43 mouse cellular contexts compared by ENCODE assay signal in the genomic region with DNA sequence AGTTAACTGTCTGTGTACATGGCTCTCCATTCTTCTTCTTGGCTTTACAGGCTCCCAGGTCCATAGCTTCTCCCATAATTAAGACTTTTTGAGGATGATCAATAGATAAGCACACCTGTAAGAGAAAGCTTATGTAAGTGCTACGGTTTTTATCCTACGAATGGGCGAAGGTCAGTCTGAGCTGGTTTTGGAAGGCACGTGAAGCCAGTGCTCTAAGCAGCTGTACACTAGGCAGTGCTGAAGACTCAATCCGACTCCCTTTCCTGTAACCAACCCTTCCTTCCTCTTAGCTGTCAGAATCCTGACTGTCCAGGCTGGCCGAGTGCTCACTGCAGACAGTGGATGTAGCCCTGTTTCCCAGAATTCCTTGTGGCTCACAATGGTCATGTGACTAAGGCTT. TPM values are rescaled to one million over a fixed set of nuclear protein-coding genes. Genes with fewer than 3 reads are reported as not detected.
"Had no signal": no experiment of that assay in that cellular context is flagged by ENCODE, and none has a peak within 500 bp of the region (broad histone marks: within the 10 kb centered on the region; RNA-seq: fewer than 3 reads in every experiment).

No protein-coding gene starts in this region.

- H3K9ac ChIP-seq: heart, embryonic 12.5 days; heart, embryonic 13.5 days; heart, embryonic 15.5 days; hindbrain, embryonic 12.5 days; hindbrain, embryonic 13.5 days; hindbrain, embryonic 14.5 days; hindbrain, embryonic 15.5 days; intestine, embryonic 15.5 days; kidney, embryonic 15.5 days had no signal

- H3K9me3 ChIP-seq: heart, embryonic 10.5 days; heart, embryonic 12.5 days; heart, embryonic 13.5 days; heart, embryonic 15.5 days; hindbrain, embryonic 10.5 days; hindbrain, embryonic 12.5 days; hindbrain, embryonic 13.5 days; hindbrain, embryonic 15.5 days; intestine, embryonic 15.5 days; kidney, embryonic 15.5 days had no signal

- H3K27me3 ChIP-seq: heart, embryonic 12.5 days; heart, embryonic 13.5 days; heart, embryonic 15.5 days; hindbrain, embryonic 12.5 days; hindbrain, embryonic 13.5 days; hindbrain, embryonic 15.5 days; intestine, embryonic 15.5 days; kidney, embryonic 15.5 days had no signal

- DNase-seq: heart, postnatal 10 days; heart, postnatal 14 days; heart, postnatal 36 days; heart, postnatal 4 days; kidney, adult 11 months; kidney, adult 18-20 months; kidney, adult 2 months; kidney, adult 8-10 months; kidney, adult 9 months; kidney, postnatal 10 days; kidney, postnatal 14 days; kidney, postnatal 25 days; kidney, postnatal 36 days; kidney, postnatal 4 days; layer of hippocampus, adult 9-11 months; layer of hippocampus, postnatal 36 days had no signal

- H3K36me3 ChIP-seq: hindbrain, embryonic 15.5 days had no signal

- ATAC-seq: hindbrain, embryonic 16.5 days; hindbrain, postnatal 0 days; inflammation-experienced regulatory T-cells, adult 6 months; intestine, embryonic 15.5 days; intestine, embryonic 16.5 days; intestine, postnatal 0 days had no signal

- H3K27ac ChIP-seq: heart, embryonic 10.5 days; heart, embryonic 13.5 days; heart, embryonic 15.5 days; hindbrain, embryonic 10.5 days; hindbrain, embryonic 12.5 days; hindbrain, embryonic 13.5 days; hindbrain, embryonic 14.5 days; hindbrain, embryonic 15.5 days; hindbrain, postnatal 0 days; intestine, embryonic 15.5 days; kidney, embryonic 15.5 days; kidney, postnatal 0 days; layer of hippocampus, adult 2 months had no signal

- H3K4me1 ChIP-seq: heart, embryonic 10.5 days; heart, embryonic 12.5 days; heart, embryonic 13.5 days; heart, embryonic 15.5 days; hindbrain, embryonic 10.5 days; hindbrain, embryonic 12.5 days; hindbrain, embryonic 13.5 days; hindbrain, embryonic 15.5 days; kidney, embryonic 15.5 days had no signal

- H3K4me3 ChIP-seq: heart, embryonic 10.5 days; heart, embryonic 12.5 days; heart, embryonic 13.5 days; heart, embryonic 15.5 days; hindbrain, embryonic 10.5 days; hindbrain, embryonic 12.5 days; hindbrain, embryonic 13.5 days; hindbrain, embryonic 15.5 days; intestine, embryonic 15.5 days; kidney, embryonic 15.5 days; layer of hippocampus, adult 2 months had no signal

- H3K4me2 ChIP-seq: heart, embryonic 11.5 days; heart, embryonic 12.5 days; heart, embryonic 13.5 days; heart, embryonic 15.5 days; hindbrain, embryonic 12.5 days; hindbrain, embryonic 13.5 days; hindbrain, embryonic 14.5 days; hindbrain, embryonic 15.5 days; intestine, embryonic 15.5 days; kidney, embryonic 15.5 days had no signal

RNA-seq across cellular contexts. Expression of gene Ucma, which starts 25.3 kb away (rescaled TPM):
- total RNA-seq: heart, postnatal 14 days; heart, postnatal 36 days; heart, postnatal 4 days; hematopoietic stem cell, adult 5-6 weeks had no signal
- polyA plus RNA-seq: heart, embryonic 10.5 days; heart, embryonic 11.5 days; heart, embryonic 12.5 days; heart, embryonic 13.5 days; heart, embryonic 14.5 days; heart, postnatal 0 days; hindbrain, embryonic 10.5 days; hindbrain, embryonic 11.5 days; inflammation-experienced regulatory T-cells, adult 6 months; intestine, embryonic 14.5 days; intestine, embryonic 15.5 days; intestine, embryonic 16.5 days; intestine, postnatal 0 days; kidney, adult 2 months; kidney, embryonic 14.5 days; kidney, embryonic 15.5 days; kidney, embryonic 16.5 days; kidney, postnatal 0 days; large intestine, adult 2 months had no signal
